Mouse (Mus musculus): ENCODE measurements at regions not wholly inside any gene's neighbourhood (a gene's known extent, or its start where the extent isn't known, plus 50 kb on each side); places are given as distances from the start of the nearest gene placed in this dataset.

DNA sequence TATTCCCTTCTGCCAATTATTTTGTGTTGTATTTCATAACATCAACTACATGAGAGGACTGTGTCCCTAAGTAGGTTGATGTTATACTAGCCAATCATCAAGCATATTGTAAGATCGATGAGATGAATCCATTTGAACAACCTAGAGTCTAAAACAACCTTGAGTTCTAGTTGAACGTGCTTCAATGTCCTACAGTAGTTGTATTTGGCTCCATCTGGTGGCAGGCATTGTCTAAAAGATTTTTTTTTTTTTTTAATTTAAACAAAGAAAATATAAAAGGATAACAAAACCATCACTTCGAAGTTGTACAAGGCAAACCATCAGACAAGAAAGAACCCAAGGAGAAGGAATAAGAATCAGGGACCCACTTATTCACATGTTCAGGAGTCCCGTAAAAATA, 114.4 kb downstream of the Pih1d3 start:
- peak; percentile 1 for DNase-seq (ENCODE audit: low read depth, low spot score)

DNA sequence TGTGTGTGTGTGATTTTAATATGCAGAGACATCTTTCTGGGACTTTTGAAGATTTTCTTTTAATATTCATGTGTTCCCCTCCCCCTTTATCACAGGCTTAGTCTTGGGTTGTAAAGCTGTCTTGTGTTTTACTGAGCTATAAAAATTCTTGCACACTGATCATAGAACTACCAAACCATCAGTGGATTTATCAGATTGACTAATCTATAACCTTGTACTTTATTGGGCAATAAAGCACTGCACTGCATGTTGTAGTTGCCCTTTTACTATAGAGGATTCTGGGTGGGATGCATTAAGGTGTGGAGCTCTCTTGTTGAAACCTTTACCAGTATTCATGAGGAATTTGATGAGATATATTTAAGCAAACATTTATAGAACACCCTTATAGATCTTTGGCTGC, 141.3 kb downstream of the Pih1d3 start:
- DNase-seq (ENCODE audit: low read depth, low spot score) = no peak

DNA sequence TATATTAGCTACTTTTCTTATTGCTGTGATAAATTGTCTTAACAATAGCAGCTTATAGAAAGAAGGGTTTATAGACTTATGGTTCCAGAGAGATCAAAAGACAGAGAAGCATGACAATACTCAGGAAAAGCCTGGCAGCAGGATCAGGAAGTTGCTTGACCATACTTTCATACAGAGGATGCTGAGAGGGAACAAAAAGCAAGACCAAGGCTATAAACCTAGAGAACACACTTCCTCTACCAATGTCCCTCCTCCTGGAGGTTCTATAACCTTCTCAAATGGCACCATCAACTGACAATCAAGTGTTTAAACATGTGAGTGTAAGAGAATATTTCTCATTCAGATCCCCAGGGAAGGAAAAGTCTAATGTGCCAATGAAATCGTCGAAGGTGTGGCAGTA, 154.7 kb downstream of the Pih1d3 start:
- DNase-seq (ENCODE audit: low read depth, low spot score) = no peak

DNA sequence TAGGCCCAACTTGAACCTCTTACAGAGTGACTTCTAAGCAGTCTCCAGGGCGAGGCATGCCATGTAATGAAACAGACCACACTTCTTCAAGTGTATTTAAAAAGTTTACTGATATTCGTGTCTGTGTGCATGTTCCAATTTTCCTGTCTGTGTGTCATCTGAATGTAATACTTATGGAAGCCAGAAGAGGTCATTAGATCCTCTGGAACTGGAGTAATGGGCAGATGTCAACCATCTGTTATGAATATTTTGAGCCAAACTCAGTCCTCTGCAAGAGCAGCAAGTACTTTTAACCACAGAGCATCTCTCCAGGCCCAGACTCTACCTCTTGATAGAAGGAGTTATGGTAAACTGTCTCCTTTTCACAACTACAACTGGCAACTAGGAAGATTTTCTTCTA, 156.4 kb downstream of the Pih1d3 start:
- DNase-seq (ENCODE audit: low read depth, low spot score) = no peak

DNA sequence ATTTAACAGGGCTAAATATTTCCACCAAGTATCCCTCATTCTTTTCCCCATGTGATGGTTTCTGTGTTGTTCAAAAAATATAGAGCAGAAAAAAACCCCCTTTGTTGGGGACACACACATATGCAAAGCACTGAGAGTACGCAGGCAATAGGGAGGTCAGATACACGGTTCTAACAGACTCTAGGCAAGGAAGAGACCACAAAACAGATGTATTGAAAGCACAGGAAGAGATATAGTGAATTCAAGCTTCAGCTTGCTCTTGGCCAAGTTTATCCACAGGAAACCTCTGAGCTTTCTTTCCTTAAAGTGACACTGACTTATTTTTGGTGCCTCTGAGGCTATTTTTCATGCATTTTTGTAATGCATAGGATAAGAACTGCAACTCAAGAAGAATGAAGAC, 157.7 kb downstream of the Pih1d3 start:
- DNase-seq (ENCODE audit: low read depth, low spot score) = no peak

DNA sequence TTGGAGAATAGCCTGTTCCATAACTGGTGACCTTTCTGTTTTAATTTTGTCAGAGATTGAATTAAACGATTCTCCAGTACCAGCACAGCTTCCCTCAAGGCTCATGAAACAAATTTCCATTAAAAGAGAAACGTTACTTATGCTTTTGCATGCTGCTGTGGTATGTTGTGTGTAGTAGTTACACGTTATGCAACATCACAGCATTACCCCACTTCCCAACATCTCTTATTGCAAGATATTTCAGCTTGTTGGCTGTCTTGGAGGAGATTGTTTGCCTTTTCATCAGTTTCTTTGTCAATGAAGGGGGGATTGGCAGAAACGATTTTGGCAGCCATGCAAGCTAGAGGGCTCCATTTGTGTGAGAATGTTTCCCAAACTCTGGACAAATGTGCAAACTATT, 159.6 kb downstream of the Pih1d3 start:
- no peak for DNase-seq (ENCODE audit: low read depth, low spot score)
